Mouse (Mus musculus) left cerebral cortex, postnatal 10 days (tissue): ENCODE measurements around the gene Nfkb1. TPM values are rescaled to one million over a fixed set of nuclear protein-coding genes. Genes with fewer than 3 reads are reported as not detected.
A peak's percentile ranks its signal among the peaks of the same experiment; 100 is the strongest.

Source experiments
- DNase-seq, 2 experiments: peaks; one replicate each; pipeline ENCODE4 v3.0.0; 2021 to 2022; ENCODE audit warnings: low spot score in 2 of 2, mixed read lengths in 1 of 2; ENCODE audit errors: extremely low spot score in 1 of 2
- intact Hi-C: fragments of 180-260 bp; cut with DNase I; formaldehyde crosslinking; loops from one replicate; pipeline ENCODE4 v1.15.1; 2025
- total RNA-seq, 2 experiments: library from RNA; stranded (reverse); gene quantifications; 2 replicates each; pipeline ENCODE4 v1.2.3; 2021

Nfkb1 gene
- total RNA-seq, 2 experiments from 2014 or later: 16.9 to 18.3 TPM

DNA sequence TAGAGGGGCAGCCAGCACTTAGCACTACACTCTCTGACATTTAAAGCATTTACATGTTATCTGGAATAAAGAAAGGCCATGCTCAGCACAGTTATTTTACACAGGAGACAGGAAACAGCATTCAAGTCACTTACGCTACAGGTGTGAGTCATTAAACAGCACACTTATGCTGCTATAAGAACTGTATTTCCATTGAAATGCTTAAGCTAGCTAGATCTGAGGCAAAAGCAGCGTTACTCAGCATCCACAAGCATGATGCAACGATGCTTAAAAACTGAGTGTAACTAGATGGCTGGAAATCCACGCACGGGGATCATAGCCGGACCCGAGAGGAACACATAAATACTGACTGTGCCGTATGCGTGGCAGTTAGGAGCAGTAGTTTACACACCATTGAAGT is 84.3 kb downstream of the Nfkb1 start:
- intact Hi-C loops: no loop called here
- no peak for DNase-seq

- no peak for DNase-seq
- intact Hi-C loops: no loop called here
These were observed 84.8 kb downstream of the Nfkb1 start for GRCm38 (mm10) chr3:135606592-135606991.

GRCm38 (mm10) chr3:135605474-135605873 is 85.9 kb downstream of the Nfkb1 start:
- intact Hi-C loops: no loop called here

GRCm38 (mm10) chr3:135604626-135605417 is 86.5 kb downstream of the Nfkb1 start:
- DNase-seq: no peak
- intact Hi-C loops: no loop called here

More at GRCm38 (mm10) chr3:135605474-135605873, 85.9 kb downstream of the Nfkb1 start:
- no peak for DNase-seq

GRCm38 (mm10) chr3:135602731-135603130 is 88.6 kb downstream of the Nfkb1 start:
- intact Hi-C loops: no loop called here
- DNase-seq: no peak

DNA sequence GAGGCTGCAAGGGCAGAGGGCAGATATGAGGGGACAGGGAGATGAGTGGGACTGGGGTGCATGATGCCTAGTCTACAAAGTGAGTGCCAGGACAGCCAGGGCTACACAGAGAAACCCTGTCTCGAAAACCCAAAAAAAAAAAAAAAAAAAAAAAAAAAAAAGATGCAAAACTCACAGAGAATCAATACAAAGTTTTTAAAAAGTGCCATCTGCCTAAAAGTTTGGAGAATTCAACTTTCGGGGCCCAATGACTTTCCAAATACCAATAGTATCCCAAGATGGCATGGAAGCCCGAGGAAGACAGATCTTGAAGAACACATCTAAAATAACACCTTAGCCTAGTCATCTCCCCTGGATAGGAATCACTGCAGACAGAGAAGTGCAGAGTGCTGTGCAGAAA is 93.0 kb downstream of the Nfkb1 start:
- DNase-seq: no peak
- intact Hi-C loops: no loop called here

DNA sequence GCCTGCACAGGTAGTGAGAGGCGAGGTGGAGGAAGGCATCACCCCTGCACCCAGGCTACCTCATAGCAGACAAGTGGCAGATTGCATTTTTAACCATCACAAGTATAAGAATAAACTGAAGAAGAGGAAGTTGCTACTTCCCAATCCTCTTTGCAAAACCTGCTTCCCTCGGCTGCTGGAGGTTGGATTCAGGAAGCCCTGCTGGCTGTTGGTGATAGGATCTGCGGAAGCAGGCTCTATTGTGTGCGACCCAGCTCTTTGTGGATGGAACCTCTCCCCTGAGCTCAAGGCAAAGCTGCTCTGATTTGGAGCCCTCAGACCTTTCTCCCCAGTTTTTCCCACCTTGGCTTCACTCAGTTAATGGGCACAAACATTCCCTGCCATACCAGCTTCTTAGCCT is 94.3 kb downstream of the Nfkb1 start:
- intact Hi-C loops: no loop called here
- no peak for DNase-seq

GRCm38 (mm10) chr3:135594238-135594917 is 97.0 kb downstream of the Nfkb1 start:
- intact Hi-C loops: no loop called here
- peak in 1 of 2 experiments; percentile 57 for DNase-seq

DNA sequence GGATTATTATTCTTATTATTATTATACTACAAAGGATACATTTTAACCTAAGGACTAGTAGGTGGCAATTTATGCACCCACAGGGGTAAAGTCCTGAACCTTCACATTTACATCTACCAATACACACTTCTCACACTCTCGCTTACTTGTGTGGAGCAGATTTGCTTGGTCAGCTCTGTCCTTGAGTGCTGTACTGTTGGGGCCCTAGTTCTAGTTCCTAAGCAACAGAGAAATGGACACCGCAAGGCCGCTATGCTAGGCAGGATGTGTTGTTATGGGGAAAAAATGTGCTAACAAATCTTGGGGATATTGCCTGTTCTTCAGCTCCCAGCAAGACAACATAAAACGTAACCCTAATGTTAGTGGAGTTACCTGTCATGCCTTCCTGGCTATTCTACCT is 99.3 kb downstream of the Nfkb1 start:
- intact Hi-C loops: no loop called here
- no peak for DNase-seq

GRCm38 (mm10) chr3:135591376-135591775 is 100.0 kb downstream of the Nfkb1 start:
- intact Hi-C loops: no loop called here
- DNase-seq: no peak

GRCm38 (mm10) chr3:135590471-135590870 is 100.9 kb downstream of the Nfkb1 start:
- intact Hi-C loops: no loop called here
- no peak for DNase-seq

DNA sequence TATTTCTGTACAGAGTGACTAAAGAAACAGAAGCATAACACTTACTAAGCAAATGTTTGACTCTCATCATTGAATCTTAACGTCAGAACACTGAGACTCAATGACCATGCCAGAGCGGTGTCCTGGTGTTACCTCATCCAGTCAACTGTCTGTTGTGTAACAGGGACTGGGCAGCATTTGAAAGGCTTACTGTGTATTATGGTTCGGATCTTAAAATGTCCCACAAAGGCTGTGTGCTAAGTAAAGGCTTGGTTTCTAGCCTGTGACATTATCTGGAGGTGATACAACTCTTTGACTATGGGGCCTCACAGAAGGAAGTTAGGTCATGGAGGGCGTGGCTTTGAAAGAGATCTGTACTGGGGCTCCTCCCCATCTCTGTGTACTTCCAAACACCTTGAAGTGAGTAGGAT is 104.9 kb downstream of the Nfkb1 start:
- DNase-seq: peak in 1 of 2 experiments; percentile 31
- intact Hi-C loops: loop anchor here (10.0 kb wide), 2 partner anchors 132 to 302 kb away; partner anchors contain the start of gene Bdh2

DNA sequence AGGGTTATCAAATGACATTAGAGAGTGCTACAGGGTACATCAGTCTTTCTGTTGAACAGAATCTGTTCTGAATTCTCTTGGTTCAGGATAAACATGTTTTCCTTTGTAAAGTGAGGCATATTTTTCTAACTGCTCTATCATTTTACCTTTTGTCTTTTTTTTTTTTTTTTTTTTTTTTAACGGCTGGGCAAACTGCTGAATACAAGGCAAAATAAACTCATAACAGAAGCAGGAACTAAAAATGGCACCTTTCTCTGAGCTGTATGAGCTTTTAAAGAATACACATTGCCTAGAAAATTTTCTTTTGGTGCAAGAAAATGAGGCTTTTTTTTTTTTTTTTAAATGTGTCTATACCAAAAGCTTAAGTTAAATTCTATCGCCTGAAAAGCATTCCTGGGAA is 105.3 kb downstream of the Nfkb1 start:
- no peak for DNase-seq
- intact Hi-C loops: loop anchor here (10.0 kb wide), 2 partner anchors 131 to 301 kb away; partner anchors contain the start of gene Bdh2

DNA sequence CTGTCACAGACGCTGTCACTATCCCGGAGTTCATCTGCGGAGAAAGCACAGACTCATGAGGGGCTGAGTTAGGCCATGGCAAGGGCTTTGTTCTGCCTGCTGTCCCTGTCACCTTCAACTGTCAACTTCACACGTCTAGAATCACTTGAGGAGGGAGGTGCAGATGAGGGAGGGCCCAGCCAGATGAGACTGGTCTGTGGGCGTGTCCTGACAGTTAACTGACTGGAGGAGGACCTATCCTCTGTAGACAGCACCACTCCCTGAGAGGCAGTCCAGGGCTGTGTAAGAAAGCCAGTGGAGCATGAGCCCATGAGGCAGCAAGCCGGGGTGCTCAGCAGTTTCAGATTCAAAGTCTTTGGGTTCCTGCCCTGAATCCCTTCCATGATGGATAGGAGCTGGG is 105.9 kb downstream of the Nfkb1 start:
- DNase-seq: no peak
- intact Hi-C loops: loop anchor here (10.0 kb wide), 2 partner anchors 131 to 301 kb away; partner anchors contain the start of gene Bdh2

DNA sequence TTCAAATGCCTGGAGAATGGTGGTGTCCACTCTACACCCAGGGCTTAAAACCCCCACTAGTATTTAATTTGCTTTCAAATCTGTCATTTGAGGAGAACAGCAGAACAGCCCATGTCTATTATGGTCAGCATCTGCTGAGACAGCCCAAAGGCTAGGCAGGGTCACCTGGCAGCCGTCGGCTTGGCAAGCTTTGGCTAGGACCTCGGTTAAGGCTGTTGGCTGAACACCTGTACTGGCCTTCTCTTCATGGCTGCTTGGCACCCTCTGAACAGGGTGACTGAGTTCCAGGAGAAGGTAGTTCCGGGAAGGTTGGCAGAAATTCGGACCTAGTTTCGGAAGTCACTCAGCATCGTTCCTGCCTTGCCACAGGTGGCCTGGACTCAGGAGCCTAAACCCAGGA is 109.1 kb downstream of the Nfkb1 start:
- DNase-seq: no peak
- intact Hi-C loops: loop anchor here (5.0 to 10.0 kb wide), 3 partner anchors 127 to 297 kb away; partner anchors contain the start of gene Bdh2

GRCm38 (mm10) chr3:135581606-135582117 is 109.7 kb downstream of the Nfkb1 start:
- DNase-seq: peak; percentile 29 to 76

DNA sequence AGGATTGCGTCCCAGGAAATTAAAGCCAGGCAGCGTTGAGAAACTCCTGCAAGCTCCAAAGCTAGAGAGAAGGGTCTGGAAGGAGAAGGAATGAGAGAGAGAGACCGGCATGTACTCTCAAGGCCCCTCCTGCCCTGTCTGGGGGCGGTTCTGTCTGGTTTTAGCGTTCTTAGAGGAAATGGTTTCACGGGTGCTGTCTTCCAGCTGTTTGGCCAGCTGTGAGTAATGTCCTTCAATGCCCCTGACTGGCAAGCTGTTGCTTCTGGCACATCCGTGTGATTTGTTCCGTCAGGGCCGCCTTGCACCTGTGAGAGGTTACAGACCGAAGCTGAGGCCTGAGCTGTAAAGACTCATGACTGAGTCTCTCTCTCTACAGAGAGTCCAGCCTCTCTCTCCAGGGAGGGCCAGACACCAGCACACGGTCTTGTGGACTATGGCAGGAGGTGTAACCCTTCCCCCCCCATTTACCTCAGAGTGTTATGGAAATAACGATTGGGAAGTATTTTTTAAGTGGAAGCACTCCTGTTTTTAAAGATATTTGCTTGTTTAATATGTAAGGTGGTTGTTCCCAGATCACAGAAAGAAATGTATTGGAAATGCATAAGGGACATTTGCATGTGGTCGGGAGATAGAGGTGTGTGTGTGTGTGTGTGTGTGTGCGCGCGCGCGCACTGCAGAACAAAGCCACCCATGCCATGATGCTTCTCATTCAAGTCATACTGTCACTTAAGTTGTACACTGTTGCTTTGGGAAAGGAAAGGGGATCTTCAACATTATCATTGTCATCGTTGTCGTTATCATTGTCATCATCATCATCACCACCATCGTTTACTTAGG is 110.7 kb downstream of the Nfkb1 start:
- intact Hi-C loops: loop anchor here (5.0 to 10.0 kb wide), 3 partner anchors 126 to 296 kb away; partner anchors contain the start of gene Bdh2
- DNase-seq: peak in 1 of 2 experiments; percentile 38

More at GRCm38 (mm10) chr3:135581606-135582117, 109.7 kb downstream of the Nfkb1 start:
- intact Hi-C loops: loop anchor here (5.0 to 10.0 kb wide), 3 partner anchors 127 to 297 kb away; partner anchors contain the start of gene Bdh2

DNA sequence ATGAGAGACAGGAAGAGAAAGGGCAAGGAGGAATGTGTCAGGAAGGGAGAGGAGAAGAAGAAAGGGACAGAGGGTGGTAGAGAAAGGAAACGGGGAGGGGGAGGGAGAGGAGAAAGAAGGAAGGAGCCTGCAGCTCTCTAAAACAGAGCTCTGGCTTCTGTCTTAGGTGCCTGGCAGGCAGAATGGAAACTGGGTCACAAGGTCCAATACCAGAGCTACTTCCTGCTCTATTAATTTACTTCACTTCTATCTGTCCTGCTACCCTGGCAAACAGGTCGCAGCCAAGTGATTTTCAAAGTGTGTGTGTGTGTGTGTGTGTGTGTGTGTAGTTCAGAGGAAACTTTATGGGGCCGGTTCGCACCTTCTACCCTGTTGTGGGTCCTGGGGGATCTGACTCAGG is 112.2 kb downstream of the Nfkb1 start:
- no peak for DNase-seq
- intact Hi-C loops: no loop called here
